Mouse (Mus musculus): ENCODE measurements around the gene Rnft1. TPM values are rescaled to one million over a fixed set of nuclear protein-coding genes. Genes with fewer than 3 reads are reported as not detected.

The Rnft1 gene
- polyA plus RNA-seq, 1 experiment from 2014 or later: 45.0 TPM

DNA sequence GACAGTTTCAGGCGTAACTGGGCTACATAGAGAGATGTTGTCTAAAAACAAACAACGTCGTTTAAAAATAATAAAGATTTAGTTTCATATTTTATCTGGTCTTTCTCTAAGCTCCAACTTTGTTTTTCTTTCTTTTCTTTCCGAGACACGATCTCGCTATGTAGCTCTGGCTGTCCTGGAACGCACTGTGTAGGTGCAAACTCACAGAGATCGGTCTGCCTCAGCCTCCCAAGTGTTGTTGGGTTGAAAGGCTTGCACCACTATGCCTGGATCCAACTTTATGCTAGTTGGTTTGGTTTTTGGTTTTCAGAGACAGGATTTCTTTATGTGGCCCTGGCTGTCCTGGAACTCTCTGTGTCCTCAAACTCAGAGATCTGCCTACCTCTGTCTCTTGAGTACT lies 61.1 kb downstream of the Rnft1 start:
- no peaks in the 10 kb centered on the region for H3K27me3 ChIP-seq
- peaks cover 15% of the 10 kb centered on the region for H3K36me3 ChIP-seq
- peak overlapping the region; percentile 64 for H3K4me2 ChIP-seq
- H3K9ac ChIP-seq: peak overlapping the region; percentile 57
- H3K9me3 ChIP-seq (replicated peaks): no peaks in the 10 kb centered on the region
- no peak for ATAC-seq (replicated peaks; ENCODE audit: insufficient number of reproducible peaks, insufficient read depth, low FRiP score, low read depth)
- H3K4me3 ChIP-seq: peak overlapping the region; percentile 84
- peak overlapping the region; percentile 84 for H3K27ac ChIP-seq
- H3K4me1 ChIP-seq (replicated peaks): peaks cover 29% of the 10 kb centered on the region
- WGBS: 73% methylated on average over 8 of the region's 8 CpGs

DNA sequence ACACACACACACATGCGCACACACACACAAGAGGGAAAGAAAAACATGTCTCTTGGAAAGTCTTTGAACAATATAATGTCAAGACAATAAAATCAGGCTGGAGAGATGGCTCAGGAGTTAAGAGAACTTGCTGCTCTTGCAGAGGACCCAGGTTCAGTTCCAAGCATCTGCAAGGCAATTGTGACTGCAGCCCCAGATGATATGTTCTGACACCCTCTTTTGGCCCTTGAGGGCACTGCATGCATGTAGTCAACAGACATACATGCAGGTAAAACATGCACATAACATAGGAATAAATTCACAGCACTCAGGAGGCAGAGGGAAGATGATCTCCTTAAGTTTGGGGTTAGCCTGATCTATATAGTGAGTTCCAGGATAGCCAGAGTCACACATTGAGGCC lies 63.0 kb downstream of the Rnft1 start:
- H3K27me3 ChIP-seq: no peaks in the 10 kb centered on the region
- H3K9me3 ChIP-seq (replicated peaks): no peaks in the 10 kb centered on the region
- no peak overlapping the region for H3K27ac ChIP-seq
- peaks cover 22% of the 10 kb centered on the region for H3K4me1 ChIP-seq (replicated peaks)
- 89% methylated on average over 1 of the region's 1 CpGs for WGBS
- no peak overlapping the region for H3K9ac ChIP-seq
- peaks cover 21% of the 10 kb centered on the region for H3K36me3 ChIP-seq
- no peak overlapping the region for H3K4me3 ChIP-seq
- H3K4me2 ChIP-seq: no peak overlapping the region
- ATAC-seq (replicated peaks; ENCODE audit: insufficient number of reproducible peaks, insufficient read depth, low FRiP score, low read depth): no peak

Other genes with a start within 250 kb of the Rnft1 start
- gene Ints2, start 227.1 kb upstream of the Rnft1 start, polyA plus RNA-seq (2015; fragmentation: Nextera tagmentation; extraction: Ambion mirVana): 11.8 and 12.3 TPM in 2 replicates
- gene Med13, start 127.1 kb upstream of the Rnft1 start, polyA plus RNA-seq (2015; fragmentation: Nextera tagmentation; extraction: Ambion mirVana): 4.7 and 5.5 TPM in 2 replicates
- gene Rps6kb1, start 60.1 kb downstream of the Rnft1 start, polyA plus RNA-seq (2015; fragmentation: Nextera tagmentation; extraction: Ambion mirVana): 38.4 and 44.1 TPM in 2 replicates
- 11.7 and 13.1 TPM in 2 replicates for gene Tubd1, start 60.3 kb downstream of the Rnft1 start, polyA plus RNA-seq (2015; fragmentation: Nextera tagmentation; extraction: Ambion mirVana)
- gene Vmp1, start 199.2 kb downstream of the Rnft1 start, polyA plus RNA-seq (2015; fragmentation: Nextera tagmentation; extraction: Ambion mirVana): 74.3 and 82.1 TPM in 2 replicates
- gene Ptrh2, start 199.3 kb downstream of the Rnft1 start, polyA plus RNA-seq (2015; fragmentation: Nextera tagmentation; extraction: Ambion mirVana): 16.1 and 18.1 TPM in 2 replicates